Mouse (Mus musculus) retina, adult 2 months (tissue): ENCODE measurements around the gene Sh2d4b.

Experiments used
- DNase-seq: peaks from one replicate; pipeline ENCODE4 v3.0.0-alpha.2; 2012; ENCODE audit warnings: low read depth, low spot score

Gene Sh2d4b

DNA sequence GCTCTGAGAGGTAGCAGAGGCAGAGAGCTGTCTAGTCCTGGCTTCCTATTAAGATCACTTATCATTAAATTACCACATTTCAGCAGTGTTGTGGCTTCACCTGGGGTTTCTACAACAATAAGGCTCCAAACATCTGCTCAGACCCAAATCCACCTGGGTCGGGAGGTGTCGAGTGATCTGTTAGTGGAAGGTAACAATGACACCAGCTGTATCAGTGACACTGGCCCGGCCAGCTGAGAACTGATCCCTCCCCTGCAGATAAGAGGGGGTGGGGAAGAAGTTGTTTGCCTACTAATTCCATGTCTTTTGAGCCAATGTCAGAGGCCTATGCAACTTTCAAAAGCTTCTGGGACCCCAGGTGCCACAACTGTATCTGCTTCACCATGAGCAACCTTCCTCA is at the start of gene Sh2d4b:
Sh2d4b (minus strand) TSS at position 71 of the 400 bp plus-strand sequence.
- no peak for DNase-seq

DNA sequence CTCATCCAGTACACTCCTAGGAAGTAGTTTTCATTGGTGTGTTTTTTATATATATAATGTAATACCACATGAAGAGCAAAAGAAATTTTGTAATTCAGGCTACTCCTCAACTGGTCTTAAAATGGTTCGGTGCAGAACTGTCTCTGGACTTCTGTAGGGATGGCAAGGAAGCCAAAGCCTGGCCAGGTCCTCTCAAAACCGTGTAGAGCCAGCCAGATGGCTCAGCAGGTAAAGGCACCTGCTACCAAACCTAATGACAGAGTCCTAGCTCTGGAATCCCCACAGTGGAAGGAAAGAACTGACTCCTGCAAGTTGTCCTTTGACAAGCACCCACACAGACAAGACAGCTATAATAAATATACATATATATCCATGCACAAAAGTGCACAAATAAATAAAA is 49.4 kb upstream of the Sh2d4b start:
- DNase-seq, result no peak

DNA sequence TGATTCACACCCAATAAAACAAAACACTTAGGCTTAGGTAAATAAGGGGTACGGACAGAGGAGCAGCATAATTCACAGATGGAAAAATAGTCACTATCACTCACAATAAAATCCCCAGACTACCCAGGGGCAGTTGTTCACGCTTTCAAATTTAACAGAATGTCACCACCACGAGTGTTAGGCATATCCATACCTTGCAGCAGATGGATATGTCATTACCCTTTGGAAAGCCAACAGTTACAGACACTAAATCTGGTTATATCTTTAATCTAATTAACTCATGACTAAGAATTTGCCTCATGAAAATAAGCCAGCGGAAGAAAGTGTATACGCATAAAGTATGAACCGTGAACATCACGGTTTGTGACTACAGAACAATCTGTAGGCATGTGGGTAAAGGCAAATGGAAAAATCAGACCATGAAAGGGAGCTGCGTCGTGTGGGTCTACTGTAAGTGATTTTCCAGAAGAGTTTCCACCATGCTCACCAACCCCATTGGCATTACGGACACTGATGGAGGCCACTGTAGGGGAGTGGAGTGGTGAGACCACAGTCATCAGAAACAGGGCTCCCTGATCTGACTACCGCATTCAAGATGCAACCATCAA is 45.4 kb upstream of the Sh2d4b start:
- DNase-seq, result no peak

DNA sequence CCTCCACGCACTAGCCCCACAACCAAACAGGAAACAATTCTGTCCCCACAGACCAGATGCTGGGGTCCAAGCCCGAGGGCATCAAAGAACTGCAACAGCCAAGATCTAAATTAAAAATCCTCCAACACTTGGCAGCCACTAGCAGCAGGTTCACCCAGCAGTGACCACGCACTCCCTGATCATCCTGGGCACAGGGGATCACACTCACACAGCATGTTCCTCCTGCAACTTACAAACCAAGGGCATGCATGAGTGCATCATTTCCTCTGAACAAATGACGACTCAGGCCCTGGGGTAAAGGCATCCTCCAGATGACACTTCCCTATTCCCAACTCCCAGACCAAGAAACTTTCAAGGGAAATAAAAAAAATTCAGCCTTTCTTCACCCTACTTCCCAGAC is 44.0 kb upstream of the Sh2d4b start:
- no peak for DNase-seq

DNA sequence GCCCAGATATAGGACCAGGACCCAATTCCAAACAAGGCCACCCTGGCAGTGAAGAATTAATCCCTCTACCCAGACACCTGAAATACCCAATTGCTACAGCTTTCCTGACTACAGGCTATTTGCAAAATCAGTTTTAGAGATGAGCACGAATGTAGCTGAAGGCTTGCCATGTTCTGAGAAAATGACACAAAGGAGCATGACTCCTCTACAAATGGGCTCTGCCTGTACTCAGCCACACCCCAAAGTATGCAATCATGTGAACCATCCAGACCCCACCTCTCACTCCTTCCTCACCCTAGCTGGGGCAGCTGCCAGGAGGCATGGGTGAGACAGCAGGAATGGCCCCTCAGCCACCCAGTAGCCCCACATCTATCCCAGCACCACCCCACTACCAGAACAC is 42.4 kb upstream of the Sh2d4b start:
- no peak for DNase-seq

DNA sequence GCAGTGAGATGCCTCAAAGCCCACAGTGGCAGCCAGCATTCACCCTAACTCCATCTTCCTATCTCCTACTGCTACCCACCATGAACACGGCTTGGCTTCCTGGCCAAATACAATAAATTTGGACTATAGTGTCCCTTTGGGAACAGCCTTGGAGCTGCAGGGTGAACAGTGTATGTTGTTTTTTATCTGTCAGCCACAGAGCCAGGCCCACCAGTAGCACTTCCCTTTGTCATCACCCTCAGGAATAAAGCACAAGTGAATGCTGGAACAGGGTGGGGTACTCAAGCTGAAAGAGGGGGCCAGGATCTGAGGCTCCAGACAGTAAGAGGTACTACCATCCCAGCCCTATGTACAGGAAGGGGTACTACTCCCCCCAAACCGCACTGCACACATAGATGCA is 42.0 kb upstream of the Sh2d4b start:
- no peak for DNase-seq

DNA sequence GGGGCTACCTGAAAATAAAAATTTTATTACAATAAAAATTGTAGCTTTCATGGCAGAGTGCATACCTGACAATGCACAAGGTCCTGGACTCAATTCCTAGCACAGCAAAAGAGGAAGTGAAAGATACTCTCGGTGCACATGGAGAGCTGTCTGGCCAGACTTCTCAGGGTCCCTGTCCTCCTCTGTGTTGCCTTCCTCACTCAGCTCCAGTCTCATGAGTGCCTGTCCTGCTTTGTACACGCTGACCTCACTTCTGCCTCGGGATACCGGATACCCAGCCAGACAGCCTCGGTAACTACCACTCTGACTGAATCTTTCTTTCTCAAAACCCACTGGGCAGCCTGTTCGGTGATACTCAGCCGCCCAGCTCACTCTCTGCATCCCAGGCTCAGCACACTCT is 40.3 kb upstream of the Sh2d4b start:
- DNase-seq, result no peak

DNA sequence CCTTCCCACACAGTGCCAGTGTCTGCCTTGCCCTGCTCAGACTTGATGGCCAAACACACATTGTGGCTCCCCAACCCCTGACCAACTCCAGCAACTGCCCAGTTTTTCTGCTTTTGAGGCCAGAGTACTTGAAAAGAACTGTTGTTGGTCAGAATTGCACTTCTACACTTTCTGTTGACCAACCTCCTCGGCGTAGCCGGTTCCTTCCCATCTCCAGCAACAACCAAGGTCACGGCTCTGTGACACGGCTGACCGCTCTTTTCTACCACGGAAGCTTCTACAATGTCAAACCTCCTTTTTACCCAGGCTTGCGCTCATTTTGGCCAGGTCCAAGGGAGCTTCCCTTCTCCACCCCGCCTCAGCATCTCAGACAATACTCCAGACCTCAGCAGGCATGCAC is 39.2 kb upstream of the Sh2d4b start:
- no peak for DNase-seq

DNA sequence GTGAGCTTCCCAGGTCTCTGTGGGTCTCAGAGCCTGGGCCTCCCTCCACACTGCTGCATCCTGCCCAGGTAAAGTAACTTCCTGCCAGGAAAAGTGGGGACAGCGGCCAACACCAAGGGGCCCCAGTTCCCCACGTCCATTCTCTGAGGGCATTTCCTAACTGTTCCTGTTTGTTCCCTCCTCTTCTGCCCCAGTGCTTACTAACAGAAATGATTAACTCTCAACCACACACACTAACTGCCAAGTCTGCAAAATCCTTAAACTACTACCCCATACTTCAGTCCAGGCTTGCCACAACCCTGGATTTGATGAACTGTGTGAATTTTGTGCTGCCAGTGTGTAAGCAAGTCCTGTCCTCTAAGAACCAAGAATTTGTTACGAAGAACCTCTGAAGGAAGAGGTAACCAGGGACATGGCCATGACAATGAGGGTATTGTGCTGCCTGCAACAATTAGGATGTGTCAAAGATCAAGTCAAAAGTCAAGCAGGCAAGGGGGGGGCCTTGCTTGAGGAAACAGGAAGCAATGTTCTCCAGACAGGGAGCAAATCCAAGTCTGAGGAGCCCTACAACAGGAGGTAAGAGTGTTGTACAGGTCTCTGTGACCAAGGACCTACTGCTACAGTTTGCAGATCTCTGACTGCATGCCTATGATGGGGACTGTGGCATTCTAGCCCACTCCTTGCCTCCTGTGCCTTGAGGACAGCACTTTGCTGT is 38.2 kb upstream of the Sh2d4b start:
- no peak for DNase-seq

DNA sequence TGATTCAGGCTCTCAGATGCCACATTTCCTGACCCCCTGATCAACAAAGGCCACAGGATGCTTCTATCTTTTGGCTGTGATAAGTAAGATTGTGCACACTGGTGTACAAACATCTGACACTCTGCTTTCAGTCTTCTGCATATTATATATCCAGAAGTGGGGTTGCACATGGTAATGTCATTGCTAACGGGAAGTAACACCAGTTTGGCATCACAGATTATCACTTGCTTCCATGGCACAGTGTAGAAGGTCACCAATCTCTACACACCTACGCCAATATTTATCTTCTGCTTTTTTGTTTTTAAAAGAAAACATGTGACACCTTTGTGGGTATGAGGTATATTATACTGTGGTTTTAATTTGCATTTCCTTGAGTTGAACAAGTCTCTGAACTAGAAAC is 36.9 kb upstream of the Sh2d4b start:
- DNase-seq, result no peak

DNA sequence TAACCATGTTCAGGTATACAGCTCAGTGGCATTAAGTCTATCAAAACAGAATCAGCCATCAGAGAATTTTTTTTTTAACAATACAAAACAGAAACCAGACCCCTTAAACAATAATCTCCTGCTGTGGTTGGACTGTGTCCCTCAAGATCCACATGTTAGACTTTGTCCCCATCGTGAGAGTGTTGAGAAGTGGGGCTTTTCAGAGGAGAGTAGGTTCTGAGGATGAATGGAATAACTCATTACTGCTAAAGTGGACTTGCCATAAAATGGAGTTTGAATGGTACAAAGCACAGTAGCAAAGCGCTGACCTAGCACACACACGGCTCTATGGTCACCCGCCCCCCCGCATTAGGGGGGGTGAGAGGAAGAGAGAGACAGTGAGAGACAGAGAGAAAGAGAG is 35.8 kb upstream of the Sh2d4b start:
- DNase-seq, result no peak

DNA sequence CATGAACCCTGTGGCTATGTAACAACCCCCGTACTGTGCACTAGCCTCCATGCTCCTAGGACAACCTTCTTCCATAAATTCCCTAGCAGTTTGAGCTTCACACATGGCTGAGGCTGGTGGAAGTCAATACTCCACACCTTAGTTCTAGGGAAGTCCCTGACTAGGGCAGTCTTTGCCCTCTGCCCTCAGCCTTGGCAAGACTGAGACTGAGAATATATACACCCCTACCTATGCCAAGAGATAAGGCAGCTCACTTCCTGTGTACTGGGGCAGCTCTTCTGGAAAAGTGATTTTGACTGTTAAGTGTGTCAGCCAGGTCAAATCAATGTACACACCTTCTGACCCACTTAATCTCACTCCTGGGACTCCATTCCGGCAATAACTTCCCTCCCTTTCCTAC is 34.0 kb upstream of the Sh2d4b start:
- DNase-seq, result no peak

DNA sequence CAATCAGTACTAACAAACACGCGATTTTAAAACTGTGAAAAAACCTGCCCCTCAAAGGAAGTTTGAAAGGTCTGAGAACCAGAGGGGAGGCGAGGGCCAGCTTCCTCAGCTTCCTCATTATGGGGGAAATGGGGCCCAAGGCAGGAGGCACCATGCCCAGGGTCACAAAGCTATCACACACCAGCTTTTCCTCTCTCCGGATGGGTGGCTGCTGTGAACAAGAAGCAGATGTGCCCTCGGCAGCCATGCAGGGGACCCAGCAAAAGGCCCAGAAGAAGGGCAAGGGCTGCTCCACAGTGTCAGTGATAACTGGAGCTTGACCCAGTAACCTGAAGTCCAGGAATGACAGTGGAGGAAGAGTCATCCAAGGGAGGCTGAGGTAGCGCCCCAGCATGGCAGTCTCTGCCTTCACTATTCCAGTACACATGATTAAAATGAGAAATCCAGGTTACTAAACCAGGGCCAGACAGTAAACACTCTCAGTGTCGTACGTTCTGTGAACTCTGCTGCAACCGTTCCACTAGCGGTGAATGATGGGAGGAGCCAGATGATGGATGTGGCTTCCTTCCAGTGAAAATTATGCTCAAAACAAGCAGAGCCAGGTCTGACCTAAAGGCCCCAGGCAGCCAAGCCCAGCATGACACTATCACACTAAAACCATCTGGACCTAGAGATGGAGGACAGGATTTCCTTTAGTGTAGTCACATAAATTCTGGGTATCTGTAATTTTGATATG is 31.5 kb upstream of the Sh2d4b start:
- DNase-seq, result no peak

DNA sequence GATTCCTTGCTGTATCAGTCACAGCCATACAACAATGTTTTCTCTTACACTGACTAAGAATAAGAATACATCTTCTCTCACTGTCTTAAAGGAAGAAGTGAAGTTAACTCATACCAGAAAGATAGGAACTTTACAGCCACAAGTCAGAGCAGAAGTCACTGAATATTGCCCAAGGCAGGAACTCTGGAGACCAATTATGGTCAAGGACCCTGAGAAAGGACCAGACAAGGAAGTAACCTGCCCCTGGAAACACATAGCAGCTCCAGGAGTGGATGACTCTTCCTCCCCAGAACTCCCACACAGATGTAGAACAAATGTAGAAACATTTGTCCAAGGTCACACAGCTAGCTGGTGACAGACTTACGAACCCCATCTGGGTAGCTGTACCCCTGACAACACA is 28.2 kb upstream of the Sh2d4b start:
- no peak for DNase-seq

DNA sequence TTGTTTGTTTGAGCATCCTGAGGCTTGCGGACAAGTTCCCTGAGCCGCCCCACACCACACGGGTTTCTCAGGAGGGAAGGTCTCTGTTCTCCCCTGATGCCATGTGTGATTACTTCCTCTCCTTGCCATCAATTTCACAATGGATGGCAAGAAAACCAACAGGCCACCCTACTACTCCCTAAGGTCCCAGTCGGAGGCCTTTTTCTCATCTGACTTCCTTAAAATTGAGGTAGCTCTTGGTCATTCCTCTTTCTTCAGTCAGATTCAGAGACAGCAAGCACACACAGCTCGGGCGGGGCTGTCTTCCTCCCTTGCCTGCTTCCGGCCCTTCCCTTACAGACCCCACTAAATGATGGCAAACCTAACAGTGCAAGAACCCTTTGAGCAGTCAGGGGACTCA is 26.5 kb upstream of the Sh2d4b start:
- no peak for DNase-seq

DNA sequence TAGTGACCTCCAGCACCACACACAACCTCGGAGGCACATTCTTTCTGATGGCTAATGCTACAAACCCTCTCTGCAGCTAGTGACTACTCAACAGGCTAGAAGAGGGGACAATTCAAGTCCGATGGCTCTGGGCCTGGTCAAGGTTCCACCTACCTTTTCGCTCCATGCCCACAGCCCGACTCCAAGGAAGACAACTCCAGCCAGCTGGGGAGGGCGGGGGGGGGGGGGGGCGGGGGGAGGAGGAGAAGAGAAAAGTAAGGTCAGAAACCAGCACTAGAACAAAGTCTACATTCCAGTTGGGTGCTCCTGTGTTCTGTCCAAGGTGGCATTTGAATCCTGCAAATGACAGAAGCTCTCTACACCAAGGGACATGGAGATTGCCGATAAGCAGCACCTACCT is 25.4 kb upstream of the Sh2d4b start:
- no peak for DNase-seq

DNA sequence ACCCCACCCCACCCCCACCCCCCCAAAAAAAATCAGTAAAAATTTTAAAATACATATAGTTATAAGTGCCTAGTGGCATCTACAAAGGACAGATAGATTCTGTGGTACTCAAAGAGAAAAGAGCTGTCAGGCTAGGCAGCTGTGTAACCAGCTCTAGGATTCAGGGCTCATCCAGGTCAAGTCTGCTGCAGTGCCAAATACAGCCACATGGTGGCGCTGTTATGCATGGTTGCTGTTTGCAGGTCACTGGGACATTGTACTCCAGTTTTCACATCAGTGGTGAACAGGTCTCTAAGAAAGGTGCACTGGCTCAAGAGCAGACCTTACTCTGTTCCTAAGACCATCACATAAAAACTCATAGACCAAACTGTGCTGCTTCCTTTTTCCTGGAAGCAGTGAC is 24.6 kb upstream of the Sh2d4b start:
- DNase-seq, result peak; percentile 66

DNA sequence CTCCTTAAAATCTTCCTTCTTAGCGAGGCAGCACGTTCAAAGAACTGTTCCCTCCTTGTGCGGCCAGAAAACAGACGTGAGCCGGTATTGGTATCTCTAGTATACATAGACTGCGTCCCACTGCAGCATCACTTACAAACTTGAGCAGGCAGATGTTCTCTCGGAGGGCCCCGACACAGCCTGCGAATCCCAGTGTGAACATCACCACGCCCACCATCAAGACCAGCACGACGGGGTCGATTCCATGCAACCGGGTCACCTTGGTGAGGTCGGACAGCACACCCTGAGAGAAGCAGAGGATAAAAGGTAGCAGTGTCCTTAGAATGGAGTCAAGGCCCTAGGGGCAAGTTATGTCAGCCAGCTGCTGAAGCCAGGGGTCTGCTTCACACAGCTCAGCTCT is 23.6 kb upstream of the Sh2d4b start:
- DNase-seq, result no peak

DNA sequence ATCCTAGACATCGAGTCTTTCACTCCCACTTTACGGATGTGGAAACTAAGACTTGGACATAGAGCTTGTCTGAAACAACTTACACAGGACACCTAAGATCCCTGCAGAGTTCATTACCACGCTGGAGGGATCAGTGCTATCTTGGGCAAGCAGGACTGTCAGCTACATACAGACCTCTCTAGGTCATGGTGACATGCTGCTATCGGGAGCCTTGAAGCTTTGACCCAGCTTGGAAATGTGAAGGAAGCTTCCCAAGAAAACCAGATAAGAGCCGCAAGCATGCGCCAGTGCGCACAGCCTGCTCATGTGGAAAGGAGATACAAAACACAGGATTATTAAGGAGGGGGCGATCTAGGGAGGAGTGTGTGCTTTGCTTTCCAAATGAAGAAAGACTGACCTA is 22.8 kb upstream of the Sh2d4b start:
- DNase-seq, result no peak

DNA sequence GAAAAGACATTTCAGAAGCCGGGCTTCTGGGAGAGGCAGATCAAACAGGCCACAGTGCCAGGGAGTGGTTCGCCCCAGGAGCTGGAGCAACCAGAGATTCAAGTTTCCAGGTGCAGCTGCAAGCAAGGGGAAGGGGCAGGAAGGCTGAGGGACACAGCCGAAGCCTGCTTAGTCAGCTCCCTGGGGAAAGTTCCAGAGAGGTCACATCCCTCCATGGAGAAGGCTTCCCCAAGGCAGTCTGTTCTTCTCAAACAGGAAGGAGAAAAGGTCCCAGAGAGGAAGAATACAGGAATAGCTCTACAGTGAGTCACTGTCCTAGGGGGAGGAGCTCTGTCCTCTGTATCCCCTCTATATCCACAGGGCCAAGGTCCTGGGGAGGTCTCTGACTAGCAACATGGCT is 21.6 kb upstream of the Sh2d4b start:
- DNase-seq, result no peak

DNA sequence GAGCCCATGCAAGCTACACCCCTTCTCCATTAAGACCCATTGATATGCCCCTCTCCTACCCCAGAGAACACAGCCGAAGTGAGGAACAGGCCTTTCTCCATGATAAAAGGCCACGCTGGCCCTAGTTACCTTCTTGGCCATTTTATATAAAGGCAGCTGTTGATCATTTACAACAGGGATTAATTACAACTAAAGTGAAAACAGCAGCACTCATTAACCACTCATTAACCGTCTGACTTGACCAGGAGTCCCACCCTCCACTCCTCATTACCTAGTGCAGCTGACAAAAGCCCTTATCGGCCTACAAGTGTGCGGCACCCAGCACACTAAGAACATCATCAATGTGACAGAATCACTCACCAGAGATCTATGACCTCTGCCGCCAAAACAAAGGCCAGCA is 20.6 kb upstream of the Sh2d4b start:
- DNase-seq, result no peak

DNA sequence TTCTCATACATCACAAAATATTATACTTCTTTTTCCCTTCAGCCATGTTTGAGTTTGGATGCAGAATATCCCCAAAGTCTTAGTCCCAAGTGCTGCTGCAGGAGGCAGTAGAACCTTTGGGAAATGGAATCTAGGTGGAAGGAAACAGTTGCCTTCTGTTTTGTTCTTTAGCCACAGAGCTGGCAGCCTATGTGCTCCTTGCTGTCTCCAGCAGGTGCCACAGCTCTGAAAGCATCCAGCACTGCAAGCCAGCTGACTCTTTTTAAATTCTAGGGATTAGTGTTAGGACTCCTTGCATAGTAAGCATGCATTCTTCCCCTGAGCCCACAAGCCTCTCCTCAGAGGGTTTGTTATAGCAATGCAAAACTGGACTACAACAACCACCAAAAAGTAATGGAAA is 18.5 kb upstream of the Sh2d4b start:
- no peak for DNase-seq

DNA sequence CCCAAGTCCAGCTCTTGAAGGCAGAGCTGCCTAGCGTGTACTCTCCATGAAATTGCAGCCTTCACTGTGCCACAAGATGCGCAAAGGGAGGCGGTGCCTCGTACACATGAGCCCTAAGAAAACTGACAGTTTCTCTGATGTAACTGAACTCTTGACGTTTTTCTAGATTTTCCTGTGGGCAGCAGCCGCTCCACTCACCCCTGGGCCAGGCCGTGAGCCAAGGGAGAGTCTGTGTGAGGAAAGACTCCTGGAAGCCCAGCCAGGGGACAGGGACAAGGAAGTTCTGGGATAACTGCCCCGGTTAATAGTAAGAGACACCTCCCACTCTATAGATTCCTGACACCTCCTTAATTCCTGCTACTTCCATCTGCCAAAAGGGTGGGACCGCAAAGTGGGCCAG is 15.7 kb upstream of the Sh2d4b start:
- DNase-seq, result no peak
